8 mouse cellular contexts compared by ENCODE assay signal in genomic region chr2:178246767-178247166, GRCm38 (mm10).
A peak's percentile ranks its signal among the peaks of the same experiment; 100 is the strongest.
DNase-seq lines count a peak whose midpoint lies in the region; ATAC-seq and TF ChIP-seq lines count a peak whose summit lies in the region.

No protein-coding gene starts in this region.

- no peak overlapping the region for H3K4me3 ChIP-seq in kidney, postnatal 0 days (replicated peaks; ENCODE audit: low read depth, low read length)

- no peak overlapping the region for H3K27ac ChIP-seq in kidney, postnatal 0 days

- H3K9ac ChIP-seq in kidney, postnatal 0 days (ENCODE audit: low read depth, low read length), result no peak overlapping the region

- ATAC-seq in kidney, postnatal 0 days (replicated peaks; ENCODE audit: low FRiP score, low read depth), result peak; percentile 47

- no peak overlapping the region for H3K4me2 ChIP-seq in kidney, postnatal 0 days (ENCODE audit: low read length)

- no peaks in the 10 kb centered on the region for H3K9me3 ChIP-seq in kidney, postnatal 0 days (replicated peaks; ENCODE audit: low read length)

- WGBS in kidney, postnatal 0 days, result 49% methylated on average over 4 of the region's 4 CpGs

- peak; percentile 12 for DNase-seq in adrenal gland, postnatal 14 days
- no peak for DNase-seq in adrenal gland, adult 18-20 months (ENCODE audit: low spot score in 2 of 2)
- peak; percentile 8 for DNase-seq in kidney, postnatal 0 days (ENCODE audit: low spot score)
- no peak for DNase-seq in kidney, adult 8-10 months
- peak; percentile 52 for DNase-seq in testis, postnatal 10 days (ENCODE audit: low spot score)
- no peak for DNase-seq in testis, postnatal 14 days (ENCODE audit: low spot score)
- DNase-seq in right cerebral cortex, postnatal 36 days (ENCODE audit: low spot score in 2 of 2), result no peak
- no peak for DNase-seq in right cerebral cortex, postnatal 14 days

- no peaks in the 10 kb centered on the region for H3K36me3 ChIP-seq in kidney, postnatal 0 days (ENCODE audit: insufficient read depth, low read length)

- TF ChIP-seq CTCF in kidney, postnatal 0 days (IDR thresholded peaks at IDR 0.05; ENCODE audit: low read depth), result peak; percentile 52

- no peaks in the 10 kb centered on the region for H3K4me1 ChIP-seq in kidney, postnatal 0 days (replicated peaks; ENCODE audit: insufficient read depth, low read length)

- no peaks in the 10 kb centered on the region for H3K27me3 ChIP-seq in kidney, postnatal 0 days (ENCODE audit: insufficient read depth, low read length)

Comparison
In these comparisons a context has a peak if more than half of its experiments do, and no peak if none do; other contexts are left out.
1. DNase-seq: peak in adrenal gland, postnatal 14 days (single experiment), kidney, postnatal 0 days (single experiment) and testis, postnatal 10 days (single experiment); none in adrenal gland, adult 18-20 months (0 of 2), kidney, adult 8-10 months (0 of 2), testis, postnatal 14 days (single experiment), right cerebral cortex, postnatal 36 days (0 of 2) and right cerebral cortex, postnatal 14 days (single experiment).